Mouse (Mus musculus) heart, postnatal 36 days (tissue): Measurements from ENCODE around the gene Tnfsf18. TPM values are rescaled to one million over a fixed set of nuclear protein-coding genes. Genes with fewer than 3 reads are reported as not detected.

Source experiments
- total RNA-seq, 2 experiments: library from RNA; stranded (reverse); gene quantifications; 2 replicates each; pipeline ENCODE4 v1.2.3; 2021

Tnfsf18 gene
- total RNA-seq, 2 experiments from 2014 or later = not detected

Other genes starting within 250 kb of the Tnfsf18 start
- 100 to 1,000 TPM; 315 to 316 TPM for gene Prdx6, start 243.4 kb upstream of the Tnfsf18 start, total RNA-seq
- not detected for gene Tnfsf4, start 99.2 kb upstream of the Tnfsf18 start, total RNA-seq